Mouse (Mus musculus): ENCODE results near the gene Atf6. TPM values are rescaled to one million over a fixed set of nuclear protein-coding genes. Genes with fewer than 3 reads are reported as not detected.

Gene Atf6
- total RNA-seq, 1 experiment: 33.2 TPM

GRCm38 (mm10) chr1:170901536-170902238, 34.1 kb upstream of the Atf6 start:
- H3K4me1 ChIP-seq (ENCODE audit: control insufficient read depth in 2 of 2, insufficient read depth in 2 of 2, low read length in 2 of 2, poor library complexity in 1 of 2): peaks cover 0 to 7% of the 10 kb centered on the region in 2 experiments; a peak in 1 of 4 replicates
- in situ Hi-C loops (cut with MboI; ENCODE audit: low sequenced_read_pairs in 2 of 2, unreplicated experiment in 2 of 2): no loop called here
- no peaks in the 10 kb centered on the region for H3K9me3 ChIP-seq (ENCODE audit: control insufficient read depth, insufficient read depth, low read depth, low read length)
- H3K27ac ChIP-seq (ENCODE audit: insufficient read depth, low read depth, low read length, poor library complexity, severe bottlenecking): no peak overlapping the region
- peak overlapping the region; percentile 4; the same call in 1 of the 2 replicates for H3K9ac ChIP-seq (ENCODE audit: insufficient read depth, low read depth, low read length, poor library complexity, severe bottlenecking)
- no peaks in the 10 kb centered on the region for H3K36me3 ChIP-seq (ENCODE audit: control insufficient read depth, insufficient read depth, low read length, poor library complexity, severe bottlenecking)
- DNase-seq (ENCODE audit: low read depth, low spot score): peak; percentile 89
- no peak overlapping the region for H3K4me3 ChIP-seq (ENCODE audit: insufficient read depth in 1 of 2, low read depth in 1 of 2, low read length in 2 of 2, poor library complexity in 1 of 2, severe bottlenecking in 1 of 2)
- TF ChIP-seq HCFC1 (IDR thresholded peaks at IDR 0.05; ENCODE audit: borderline replicate concordance, insufficient read depth, low read length): no peak
- TF ChIP-seq ZNF384 (IDR thresholded peaks at IDR 0.05; ENCODE audit: low read depth, low read length): no peak
- TF ChIP-seq ZC3H11A (IDR thresholded peaks at IDR 0.05; ENCODE audit: borderline replicate concordance, low read depth, low read length): peak; percentile 64; the same call in 1 of the 2 replicates

GRCm38 (mm10) chr1:170900799-170901467, 33.4 kb upstream of the Atf6 start:
- Histone ChIP-seq H3K9me3 (ENCODE audit: control insufficient read depth, insufficient read depth, low read depth, low read length) (no peaks in the 10 kb centered on the region), H3K4me3 (ENCODE audit: insufficient read depth in 1 of 2, low read depth in 1 of 2, low read length in 2 of 2, poor library complexity in 1 of 2, severe bottlenecking in 1 of 2) (no peak overlapping the region), H3K36me3 (ENCODE audit: control insufficient read depth, insufficient read depth, low read length, poor library complexity, severe bottlenecking) (no peaks in the 10 kb centered on the region), H3K9ac (ENCODE audit: insufficient read depth, low read depth, low read length, poor library complexity, severe bottlenecking) (no peak overlapping the region), H3K4me1 (ENCODE audit: control insufficient read depth in 2 of 2, insufficient read depth in 2 of 2, low read length in 2 of 2, poor library complexity in 1 of 2) (peaks cover 0 to 8% of the 10 kb centered on the region in 2 experiments; a peak in 2 of 4 replicates), H3K27ac (ENCODE audit: insufficient read depth, low read depth, low read length, poor library complexity, severe bottlenecking) (no peak overlapping the region)
- no peak for DNase-seq (ENCODE audit: low read depth, low spot score)
- in situ Hi-C loops (cut with MboI; ENCODE audit: low sequenced_read_pairs in 2 of 2, unreplicated experiment in 2 of 2): no loop called here
- TF ChIP-seq CHD2 (IDR thresholded peaks at IDR 0.05; ENCODE audit: low read depth, low read length): no peak
- no peak for TF ChIP-seq ZC3H11A (IDR thresholded peaks at IDR 0.05; ENCODE audit: borderline replicate concordance, low read depth, low read length)
- TF ChIP-seq HCFC1 (IDR thresholded peaks at IDR 0.05; ENCODE audit: borderline replicate concordance, insufficient read depth, low read length): no peak
- no peak for TF ChIP-seq MAFK (IDR thresholded peaks at IDR 0.05; ENCODE audit: insufficient read depth, low read depth, low read length)
- no peak for TF ChIP-seq ZNF384 (IDR thresholded peaks at IDR 0.05; ENCODE audit: low read depth, low read length)

- TF ChIP-seq ZNF384 (IDR thresholded peaks at IDR 0.05; ENCODE audit: low read depth, low read length) (no peak), MAFK (IDR thresholded peaks at IDR 0.05; ENCODE audit: insufficient read depth, low read depth, low read length) (no peak)
- no peak for DNase-seq (ENCODE audit: low read depth, low spot score)
- H3K27ac ChIP-seq (ENCODE audit: insufficient read depth, low read depth, low read length, poor library complexity, severe bottlenecking): no peak overlapping the region
- no peaks in the 10 kb centered on the region for H3K9me3 ChIP-seq (ENCODE audit: control insufficient read depth, insufficient read depth, low read depth, low read length)
- in situ Hi-C loops (cut with MboI; ENCODE audit: low sequenced_read_pairs in 2 of 2, unreplicated experiment in 2 of 2): loop anchor here (5.0 to 25.0 kb wide), 3 partner anchors 89 to 339 kb away; partner anchors contain the start of genes Apoa2 (in 1 of the 2), Fcer1g (in 1 of the 2) and Fcgr2b (in 1 of the 2)
- peaks cover 0 to 11% of the 10 kb centered on the region in 2 experiments; a peak in 2 of 4 replicates for H3K4me1 ChIP-seq (ENCODE audit: control insufficient read depth in 2 of 2, insufficient read depth in 2 of 2, low read length in 2 of 2, poor library complexity in 1 of 2)
- H3K36me3 ChIP-seq (ENCODE audit: control insufficient read depth, insufficient read depth, low read length, poor library complexity, severe bottlenecking): no peaks in the 10 kb centered on the region
- H3K9ac ChIP-seq (ENCODE audit: insufficient read depth, low read depth, low read length, poor library complexity, severe bottlenecking): no peak overlapping the region
- H3K4me3 ChIP-seq (ENCODE audit: insufficient read depth in 1 of 2, low read depth in 1 of 2, low read length in 2 of 2, poor library complexity in 1 of 2, severe bottlenecking in 1 of 2): no peak overlapping the region
Measured at GRCm38 (mm10) chr1:170898413-170899075, 31.0 kb upstream of the Atf6 start.

- no peak for DNase-seq (ENCODE audit: low read depth, low spot score)
- H3K9ac ChIP-seq (ENCODE audit: insufficient read depth, low read depth, low read length, poor library complexity, severe bottlenecking): no peak overlapping the region
- H3K4me3 ChIP-seq (ENCODE audit: insufficient read depth in 1 of 2, low read depth in 1 of 2, low read length in 2 of 2, poor library complexity in 1 of 2, severe bottlenecking in 1 of 2): no peak overlapping the region
- no peak for TF ChIP-seq MAFK (IDR thresholded peaks at IDR 0.05; ENCODE audit: insufficient read depth, low read depth, low read length)
- TF ChIP-seq ZNF384 (IDR thresholded peaks at IDR 0.05; ENCODE audit: low read depth, low read length): no peak
- TF ChIP-seq HCFC1 (IDR thresholded peaks at IDR 0.05; ENCODE audit: borderline replicate concordance, insufficient read depth, low read length): no peak
- no peak for TF ChIP-seq CHD2 (IDR thresholded peaks at IDR 0.05; ENCODE audit: low read depth, low read length)
- no peak for TF ChIP-seq ZC3H11A (IDR thresholded peaks at IDR 0.05; ENCODE audit: borderline replicate concordance, low read depth, low read length)
- in situ Hi-C loops (cut with MboI; ENCODE audit: low sequenced_read_pairs in 2 of 2, unreplicated experiment in 2 of 2): loop anchor here (5.0 to 25.0 kb wide), 3 partner anchors 91 to 341 kb away; partner anchors contain the start of genes Apoa2 (in 1 of the 2), Fcer1g (in 1 of the 2) and Fcgr2b (in 1 of the 2)
- H3K4me1 ChIP-seq (ENCODE audit: control insufficient read depth in 2 of 2, insufficient read depth in 2 of 2, low read length in 2 of 2, poor library complexity in 1 of 2): peaks cover 0 to 13% of the 10 kb centered on the region in 2 experiments; a peak in 2 of 4 replicates
- H3K27ac ChIP-seq (ENCODE audit: insufficient read depth, low read depth, low read length, poor library complexity, severe bottlenecking): no peak overlapping the region
- H3K9me3 ChIP-seq (ENCODE audit: control insufficient read depth, insufficient read depth, low read depth, low read length): no peaks in the 10 kb centered on the region
- no peaks in the 10 kb centered on the region for H3K36me3 ChIP-seq (ENCODE audit: control insufficient read depth, insufficient read depth, low read length, poor library complexity, severe bottlenecking)
Measured at GRCm38 (mm10) chr1:170896651-170897281, 29.2 kb upstream of the Atf6 start.
